Mouse (Mus musculus) cerebellum, adult 8-10 months (tissue): Measurements from ENCODE around the gene Brat1.

Experiments used
- DNase-seq: peaks from one replicate; pipeline ENCODE4 v3.0.0; 2022

The Brat1 gene

GRCm38 (mm10) chr5:140749062-140749875, 44.5 kb downstream of the Brat1 start:
- peak; percentile 69 for DNase-seq

- no peak for DNase-seq
These were observed 46.1 kb downstream of the Brat1 start for GRCm38 (mm10) chr5:140750925-140751324.

- no peak for DNase-seq
These were observed 47.2 kb downstream of the Brat1 start for GRCm38 (mm10) chr5:140752041-140752440.

GRCm38 (mm10) chr5:140752639-140753038, 47.8 kb downstream of the Brat1 start:
- no peak for DNase-seq

GRCm38 (mm10) chr5:140753223-140753622, 48.4 kb downstream of the Brat1 start:
- no peak for DNase-seq

GRCm38 (mm10) chr5:140758864-140759263, 54.1 kb downstream of the Brat1 start:
- no peak for DNase-seq

- no peak for DNase-seq
These were observed 57.7 kb downstream of the Brat1 start for GRCm38 (mm10) chr5:140762540-140762939.

GRCm38 (mm10) chr5:140764921-140765613, 60.3 kb downstream of the Brat1 start:
- DNase-seq: no peak

GRCm38 (mm10) chr5:140766566-140766965, 61.8 kb downstream of the Brat1 start:
- no peak for DNase-seq

GRCm38 (mm10) chr5:140767704-140768141, 62.9 kb downstream of the Brat1 start:
- peak; percentile 26 for DNase-seq

- peak; percentile 51 for DNase-seq
These were observed 63.5 kb downstream of the Brat1 start for GRCm38 (mm10) chr5:140768333-140768732.
